Mouse (Mus musculus) CH12.LX (cell line): ENCODE data around the gene Gm26602. TPM values are rescaled to one million over a fixed set of nuclear protein-coding genes. Genes with fewer than 3 reads are reported as not detected.

ENCODE experiments used
- DNase-seq: peaks from one replicate; pipeline ENCODE4 v3.0.0-alpha.2; 2013; ENCODE audit errors: extremely low read depth
- H3K27ac ChIP-seq: 2 replicates; pipeline ENCODE4 v1.5.1; 2012; ENCODE audit warnings: low read depth, mild to moderate bottlenecking, control low read depth, moderate library complexity; ENCODE audit not compliant: insufficient read depth
- H3K27me3 ChIP-seq: replicated peaks from 2 replicates; pipeline ENCODE3; 2012; ENCODE audit warnings: inconsistent platforms
- H3K36me3 ChIP-seq, 2 experiments: replicated peaks in 1 of 2; 2 replicates each; pipeline versions ENCODE3 to v1.6.1; 2012; ENCODE audit warnings: inconsistent platforms in 1 of 2, low read length in 1 of 2, mild to moderate bottlenecking in 1 of 2, mixed read lengths in 1 of 2, moderate library complexity in 1 of 2; ENCODE audit not compliant: control insufficient read depth in 1 of 2, insufficient read depth in 1 of 2
- H3K4me1 ChIP-seq, 2 experiments: 2 replicates each; pipeline ENCODE4 v1.6.1; 2012; ENCODE audit warnings: inconsistent platforms in 1 of 2, moderate library complexity in 1 of 2; ENCODE audit not compliant: insufficient read depth in 2 of 2, control insufficient read depth in 1 of 2
- H3K4me2 ChIP-seq: 2 replicates; pipeline ENCODE4 v1.6.1; 2012; ENCODE audit warnings: low read depth, mild to moderate bottlenecking, control low read depth; ENCODE audit not compliant: poor library complexity, insufficient read depth, severe bottlenecking
- H3K4me3 ChIP-seq, 3 experiments: fragments of 150-350 bp in 1 of 3; sonication (generic) in 1 of 3; replicated peaks in 1 of 3; 2 replicates each; pipeline versions ENCODE3 to v1.5.1; 2011 to 2012; ENCODE audit warnings: low read depth in 2 of 3, low read length in 2 of 3, mild to moderate bottlenecking in 2 of 3, moderate library complexity in 2 of 3, control low read depth in 1 of 3, improper control_type of control experiment in 1 of 3, inconsistent platforms in 1 of 3, mixed read lengths in 1 of 3; ENCODE audit not compliant: poor library complexity in 1 of 3
- H3K79me2 ChIP-seq: replicated peaks from 2 replicates; pipeline ENCODE4 v1.6.1; 2012; ENCODE audit warnings: mild to moderate bottlenecking, moderate library complexity; ENCODE audit not compliant: control insufficient read depth, poor library complexity, insufficient read depth, severe bottlenecking; ENCODE audit errors: extremely low read depth
- H3K9ac ChIP-seq: 2 replicates; pipeline ENCODE4 v1.6.1; 2012; ENCODE audit warnings: low read depth, mild to moderate bottlenecking, control low read depth, moderate library complexity; ENCODE audit not compliant: insufficient read depth
- H3K9me3 ChIP-seq: replicated peaks from 2 replicates; pipeline ENCODE3; 2012; ENCODE audit warnings: low read length, inconsistent platforms, mixed read lengths
- CHD1 ChIP-seq: IDR thresholded peaks from 2 replicates; pipeline ENCODE4 v1.6.1; 2012; ENCODE audit warnings: low read depth, low read length, improper control_type of control experiment, inconsistent platforms
- CHD2 ChIP-seq: IDR thresholded peaks from 2 replicates; pipeline ENCODE4 v1.6.1; 2011; ENCODE audit warnings: low read length, improper control_type of control experiment
- CTCF ChIP-seq, 2 experiments: IDR thresholded peaks in 1 of 2; conservative IDR thresholded peaks in 1 of 2; 2 replicates each; pipeline ENCODE4 v1.5.1; 2011 to 2012; ENCODE audit warnings: low read depth in 2 of 2, low read length in 2 of 2, improper control_type of control experiment in 1 of 2, inconsistent platforms in 1 of 2, mild to moderate bottlenecking in 1 of 2, moderate library complexity in 1 of 2
- E2F4 ChIP-seq: IDR thresholded peaks from 2 replicates; pipeline ENCODE4 v1.6.1; 2011; ENCODE audit warnings: low read depth, low read length, improper control_type of control experiment; ENCODE audit not compliant: insufficient replicate concordance
- ELF1 ChIP-seq: IDR thresholded peaks from 2 replicates; pipeline ENCODE4 v1.6.1; 2014; ENCODE audit warnings: low read depth, mild to moderate bottlenecking, inconsistent platforms, low read length, improper control_type of control experiment
- EP300 ChIP-seq: IDR thresholded peaks from 2 replicates; pipeline ENCODE4 v1.6.1; 2011; ENCODE audit warnings: low read length, improper control_type of control experiment
- GABPA ChIP-seq: IDR thresholded peaks from 2 replicates; pipeline ENCODE4 v1.6.1; 2012; ENCODE audit warnings: low read depth, low read length, improper control_type of control experiment, inconsistent platforms; ENCODE audit not compliant: insufficient replicate concordance
- HCFC1 ChIP-seq: IDR thresholded peaks from 2 replicates; pipeline ENCODE4 v1.6.1; 2012; ENCODE audit warnings: low read depth, mild to moderate bottlenecking, inconsistent platforms, low read length, improper control_type of control experiment
- IRF4 ChIP-seq: IDR thresholded peaks from 2 replicates; pipeline ENCODE4 v1.6.1; 2014; ENCODE audit warnings: low read depth, mild to moderate bottlenecking, inconsistent platforms, low read length, improper control_type of control experiment
- JUN ChIP-seq: IDR thresholded peaks from 2 replicates; pipeline ENCODE4 v1.6.1; 2011; ENCODE audit warnings: low read depth, mild to moderate bottlenecking, low read length, improper control_type of control experiment, moderate library complexity; ENCODE audit not compliant: insufficient read depth
- JUND ChIP-seq: conservative IDR thresholded peaks from 2 replicates; pipeline ENCODE4 v1.6.1; 2011; ENCODE audit warnings: low read depth, low read length, improper control_type of control experiment
- KAT2A ChIP-seq: IDR thresholded peaks from 2 replicates; pipeline ENCODE4 v1.6.1; 2012; ENCODE audit warnings: low read length, improper control_type of control experiment, inconsistent platforms; ENCODE audit not compliant: insufficient replicate concordance
- MAFK ChIP-seq: IDR thresholded peaks from 2 replicates; pipeline ENCODE4 v1.6.1; 2011; ENCODE audit warnings: low read length, improper control_type of control experiment; ENCODE audit not compliant: insufficient replicate concordance
- MAX ChIP-seq: IDR thresholded peaks from 2 replicates; pipeline ENCODE4 v1.6.1; 2011; ENCODE audit warnings: low read length, improper control_type of control experiment
- MAZ ChIP-seq: IDR thresholded peaks from 2 replicates; pipeline ENCODE4 v1.6.1; 2012; ENCODE audit warnings: low read depth, mild to moderate bottlenecking, inconsistent platforms, low read length, improper control_type of control experiment, moderate library complexity
- MEF2A ChIP-seq: IDR thresholded peaks from 2 replicates; pipeline ENCODE4 v1.6.1; 2014; ENCODE audit warnings: low read depth, mild to moderate bottlenecking, inconsistent platforms, low read length, improper control_type of control experiment, borderline replicate concordance
- MXI1 ChIP-seq: IDR thresholded peaks from 2 replicates; pipeline ENCODE4 v1.6.1; 2011; ENCODE audit warnings: mild to moderate bottlenecking, low read depth, low read length, improper control_type of control experiment
- MYC ChIP-seq: IDR thresholded peaks from 2 replicates; pipeline ENCODE4 v1.6.1; 2011; ENCODE audit warnings: low read depth, mild to moderate bottlenecking, improper control_type of control experiment, low read length
- NELFE ChIP-seq: IDR thresholded peaks from 2 replicates; pipeline ENCODE4 v1.6.1; 2011; ENCODE audit warnings: low read depth, low read length, improper control_type of control experiment
- NRF1 ChIP-seq: IDR thresholded peaks from 2 replicates; pipeline ENCODE4 v1.6.1; 2014; ENCODE audit warnings: low read depth, mild to moderate bottlenecking, inconsistent platforms, low read length, improper control_type of control experiment, moderate library complexity
- PAX5 ChIP-seq: IDR thresholded peaks from 2 replicates; pipeline ENCODE4 v1.6.1; 2012; ENCODE audit warnings: low read length, inconsistent platforms, mixed read lengths
- POLR2A ChIP-seq: IDR thresholded peaks from 2 replicates; pipeline ENCODE4 v1.6.1; 2011; ENCODE audit warnings: low read depth, mild to moderate bottlenecking, improper control_type of control experiment, low read length
- POLR2AphosphoS2 ChIP-seq: IDR thresholded peaks from 2 replicates; pipeline ENCODE4 v1.6.1; 2011; ENCODE audit warnings: low read depth, low read length, improper control_type of control experiment
- RAD21 ChIP-seq: IDR thresholded peaks from 2 replicates; pipeline ENCODE4 v1.6.1; 2011; ENCODE audit warnings: low read depth, mild to moderate bottlenecking, low read length, improper control_type of control experiment, moderate library complexity
- RCOR1 ChIP-seq: conservative IDR thresholded peaks from 2 replicates; pipeline ENCODE4 v1.6.1; 2012; ENCODE audit warnings: low read depth, mild to moderate bottlenecking, inconsistent platforms, low read length, improper control_type of control experiment
- SIN3A ChIP-seq: IDR thresholded peaks from 2 replicates; pipeline ENCODE4 v1.6.1; 2012; ENCODE audit warnings: low read length, improper control_type of control experiment, inconsistent platforms
- SMC3 ChIP-seq: IDR thresholded peaks from 2 replicates; pipeline ENCODE4 v1.6.1; 2011; ENCODE audit warnings: low read depth, low read length, improper control_type of control experiment
- TBP ChIP-seq: conservative IDR thresholded peaks from 2 replicates; pipeline ENCODE4 v1.6.1; 2011; ENCODE audit warnings: low read depth, low read length, improper control_type of control experiment
- TCF12 ChIP-seq: IDR thresholded peaks from 2 replicates; pipeline ENCODE4 v1.6.1; 2014; ENCODE audit warnings: low read depth, mild to moderate bottlenecking, inconsistent platforms, low read length, improper control_type of control experiment
- UBTF ChIP-seq: IDR thresholded peaks from 2 replicates; pipeline ENCODE4 v1.6.1; 2012; ENCODE audit warnings: low read depth, mild to moderate bottlenecking, inconsistent platforms, low read length, improper control_type of control experiment, moderate library complexity
- USF1 ChIP-seq: IDR thresholded peaks from 2 replicates; pipeline ENCODE4 v1.6.1; 2014; ENCODE audit warnings: low read depth, mild to moderate bottlenecking, inconsistent platforms, low read length, improper control_type of control experiment
- USF2 ChIP-seq: conservative IDR thresholded peaks from 2 replicates; pipeline ENCODE4 v1.6.1; 2011; ENCODE audit warnings: low read depth, low read length, improper control_type of control experiment
- ZKSCAN1 ChIP-seq: IDR thresholded peaks from 2 replicates; pipeline ENCODE4 v1.6.1; 2012; ENCODE audit warnings: low read depth, inconsistent platforms, low read length, improper control_type of control experiment, borderline replicate concordance
- ZMIZ1 ChIP-seq: IDR thresholded peaks from 2 replicates; pipeline ENCODE4 v1.6.1; 2012; ENCODE audit warnings: low read depth, mild to moderate bottlenecking, inconsistent platforms, low read length, improper control_type of control experiment
- ZNF384 ChIP-seq: IDR thresholded peaks from 2 replicates; pipeline ENCODE4 v1.6.1; 2012; ENCODE audit warnings: low read depth, low read length, improper control_type of control experiment, inconsistent platforms
- dilution Hi-C: fragments of 300-500 bp; cut with MboI; formaldehyde crosslinking; loops from 2 replicates; pipeline ENCODE4 v1.14.3; 2020; ENCODE audit warnings: low sequenced_read_pairs; ENCODE audit not compliant: extremely low pct_unique_long_range_greater_than_20kb, extremely low pct_ligation_motif_present
- in situ Hi-C: fragments of 300-500 bp; cut with MboI; formaldehyde crosslinking; loops from 3 replicates; pipeline ENCODE4 v1.14.3; 2019; ENCODE audit warnings: low sequenced_read_pairs, low pct_ligation_motif_present, low pct_unique_long_range_greater_than_20kb, mixed read lengths
- polyA plus RNA-seq: library from polyadenylated mRNA; unstranded; fragments of >175 nt; gene quantifications from 2 replicates; pipeline ENCODE4 v1.2.1, GENCODE M21; 2012; ENCODE audit warnings: low read depth; ENCODE audit not compliant: insufficient read length
- total RNA-seq, 2 experiments: library from RNA; depleted of rRNA; stranded (reverse); fragments of 300-350 nt in 1 of 2; fragments of >200 nt in 1 of 2; gene quantifications; 2 replicates each; pipeline ENCODE4 v1.2.3; 2012 to 2014

Gm26602 gene
- total and polyA plus RNA-seq, 3 experiments, result 8.1 TPM; not detected in 2

DNA sequence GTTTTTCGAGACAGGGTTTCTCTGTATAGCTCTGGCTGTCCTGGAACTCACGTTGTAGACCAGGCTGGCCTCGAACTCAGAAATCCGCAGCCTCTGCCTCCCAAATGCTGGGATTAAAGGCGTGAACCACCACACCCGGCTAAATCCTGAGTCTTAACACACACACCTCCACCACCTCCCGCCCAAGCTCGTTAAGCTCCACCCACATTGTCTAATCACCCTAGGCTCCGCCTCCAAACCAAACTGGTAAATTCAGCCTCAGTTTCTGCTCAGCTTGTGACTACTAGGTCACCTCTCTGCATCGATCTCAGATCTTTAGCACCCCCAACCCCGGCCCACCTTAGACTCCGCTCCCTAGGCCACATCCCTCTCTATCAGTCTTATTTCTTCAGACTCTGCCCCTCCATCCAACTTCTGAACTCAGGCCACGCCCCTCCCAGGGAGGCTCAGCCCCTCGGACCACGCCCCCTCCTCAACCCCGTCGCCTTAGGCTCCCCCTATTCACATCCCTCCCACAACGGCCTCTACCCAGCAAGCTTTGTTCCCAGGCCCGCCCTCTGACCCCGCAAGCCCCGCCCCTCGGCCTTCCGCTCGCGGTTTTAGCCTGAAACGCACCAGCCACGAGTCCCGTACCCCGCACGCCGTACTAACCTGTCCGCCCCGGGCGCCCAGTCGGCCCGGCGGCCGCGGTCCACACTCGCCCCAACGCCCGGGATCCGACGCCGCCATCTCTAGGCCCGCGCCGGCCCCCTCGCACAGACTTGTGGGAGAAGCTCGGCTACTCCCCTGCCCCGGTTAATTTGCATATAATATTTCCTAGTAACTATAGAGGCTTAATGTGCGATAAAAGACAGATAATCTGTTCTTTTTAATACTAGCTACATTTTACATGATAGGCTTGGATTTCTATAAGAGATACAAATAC is 2.2 kb upstream of the Gm26602 start, which contains the start of gene Med16:
Med16 (minus strand) TSS at position 757 of the 925 bp plus-strand sequence.
- peak; percentile 95 for DNase-seq
- dilution Hi-C loops (no loop called here), in situ Hi-C loops (no loop called here)
- Histone ChIP-seq H3K9ac (peak within 1 kb of the TSS; percentile 97), H3K9me3 (peaks cover 5% of the 10 kb centered on the region), H3K4me2 (peak within 1 kb of the TSS; percentile 17; the same call in 1 of the 2 replicates), H3K4me3 (peak within 1 kb of the TSS; percentile 68 to 86 (median 78)), H3K27ac (peak within 1 kb of the TSS; percentile 85), H3K4me1 (peaks cover 7 to 15% of the 10 kb centered on the region in 2 experiments), H3K27me3 (no peaks in the 10 kb centered on the region), H3K36me3 (peaks cover 23 to 70% of the 10 kb centered on the region in 2 experiments), H3K79me2 (no peaks in the 10 kb centered on the region)
- TF ChIP-seq SMC3 (no peak), USF1 (no peak), TCF12 (0 out of 2 replicates have a peak, but pooled peaks have one; percentile 33), KAT2A (peak; percentile 71; the same call in 1 of the 2 replicates), RCOR1 (no peak), POLR2AphosphoS2 (no peak), E2F4 (no peak), CHD1 (no peak), IRF4 (no peak), ELF1 (no peak), MEF2A (no peak), MYC (no peak), ZMIZ1 (no peak), MAX (no peak), HCFC1 (peak; percentile 80), GABPA (no peak), JUN (no peak; the same call in 1 of the 2 replicates), MAZ (peak; percentile 80; the same call in 1 of the 2 replicates), JUND (no peak), MAFK (no peak), PAX5 (no peak), POLR2A (peak; percentile 74), CHD2 (peak; percentile 72), USF2 (no peak), MXI1 (no peak), RAD21 (no peak), SIN3A (no peak), EP300 (no peak), ZKSCAN1 (no peak), TBP (peak; percentile 62; the same call in 1 of the 2 replicates), NELFE (peak; percentile 68), ZNF384 (0 out of 2 replicates have a peak, but pooled peaks have one; percentile 18), UBTF (no peak), CTCF (conservative IDR thresholded peaks at IDR 0.05 in 1 of 2, IDR thresholded peaks at IDR 0.05 in 1 of 2; ENCODE audit: low read depth in 2 of 2, low read length in 2 of 2) (no peak), NRF1 (no peak)
